Mouse (Mus musculus) spleen, postnatal 36 days (tissue): ENCODE measurements at regions not wholly inside any gene's neighbourhood (a gene's known extent, or its start where the extent isn't known, plus 50 kb on each side); places are given as distances from the start of the nearest gene placed in this dataset.

Source experiments
- DNase-seq, 2 experiments: peaks; one replicate each; pipeline ENCODE4 v3.0.0; 2022; ENCODE audit warnings: low spot score in 2 of 2, mixed read lengths in 1 of 2

DNA sequence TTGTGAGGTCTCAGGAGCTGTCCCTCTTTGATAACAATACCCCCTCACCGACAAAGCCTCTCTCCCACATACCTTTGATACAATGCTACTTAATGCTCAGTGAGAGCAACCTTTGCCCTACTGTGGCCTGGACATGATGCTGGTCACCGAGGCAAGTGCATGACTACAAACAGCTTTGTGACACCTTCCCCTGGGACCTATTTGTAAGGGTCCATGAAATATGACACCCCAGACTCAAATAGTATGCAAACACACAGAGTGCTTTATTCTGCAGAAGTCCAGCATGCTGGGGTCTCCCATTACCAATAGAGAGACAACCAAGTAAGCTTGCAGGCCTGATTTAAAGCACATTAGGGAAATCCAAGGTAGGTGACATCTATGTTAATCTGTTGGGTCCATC lies 210.6 kb downstream of the Xxylt1 start:
- DNase-seq: no peak

DNA sequence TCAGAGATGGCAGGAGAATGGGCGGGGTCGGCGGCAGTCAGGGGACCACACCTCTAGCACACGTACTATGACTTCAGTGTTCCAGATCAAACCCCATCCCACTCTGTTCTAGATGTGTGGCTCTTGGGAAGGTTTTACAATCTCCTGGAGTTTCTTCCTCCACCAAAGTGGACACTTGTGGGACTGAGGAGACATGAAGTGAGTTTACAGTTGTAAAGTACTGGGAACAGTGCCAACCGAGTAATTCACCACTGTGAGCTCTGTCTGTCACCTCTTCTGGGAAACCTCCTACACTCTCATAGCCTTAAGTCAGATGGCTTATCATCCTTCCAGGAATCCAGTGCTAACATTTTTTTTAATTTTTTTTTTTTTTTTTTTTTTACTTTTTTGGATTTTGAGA lies 209.1 kb downstream of the Xxylt1 start:
- no peak for DNase-seq

DNA sequence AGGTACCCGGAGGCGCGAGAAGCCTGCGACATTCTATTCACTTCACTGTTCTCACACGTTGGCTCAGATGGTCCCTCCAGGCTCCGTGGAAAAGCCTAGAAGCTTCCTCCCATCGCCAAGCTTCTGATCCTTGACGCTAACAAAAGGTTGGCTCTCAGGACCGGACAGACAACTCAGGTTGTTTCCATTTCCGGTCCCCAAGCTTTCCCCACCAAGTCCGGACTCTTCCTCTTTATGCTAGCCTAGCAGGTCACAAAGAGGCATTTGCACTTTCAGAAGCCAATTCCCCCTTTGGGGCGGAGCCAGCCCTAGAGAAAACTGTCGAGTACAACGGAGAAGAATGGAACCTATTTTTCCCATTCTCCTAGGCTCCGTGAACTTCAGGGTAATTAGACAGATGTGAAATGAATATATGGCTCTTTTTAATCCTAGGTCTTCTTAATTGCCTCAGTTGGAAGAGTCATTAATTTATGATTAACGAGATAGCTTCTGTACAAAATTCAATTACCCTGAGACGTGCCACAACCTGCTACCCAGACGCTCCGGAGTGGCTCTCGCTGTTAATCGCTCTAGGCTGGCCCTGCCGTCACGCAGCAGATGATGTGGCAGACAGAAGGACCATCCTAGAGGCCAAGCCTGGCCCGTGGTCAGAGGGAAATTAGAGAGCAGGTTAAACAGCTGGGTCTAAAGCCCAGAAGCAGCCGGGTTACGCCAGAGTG lies 207.6 kb downstream of the Xxylt1 start:
- DNase-seq: peak; percentile 19 to 33

DNA sequence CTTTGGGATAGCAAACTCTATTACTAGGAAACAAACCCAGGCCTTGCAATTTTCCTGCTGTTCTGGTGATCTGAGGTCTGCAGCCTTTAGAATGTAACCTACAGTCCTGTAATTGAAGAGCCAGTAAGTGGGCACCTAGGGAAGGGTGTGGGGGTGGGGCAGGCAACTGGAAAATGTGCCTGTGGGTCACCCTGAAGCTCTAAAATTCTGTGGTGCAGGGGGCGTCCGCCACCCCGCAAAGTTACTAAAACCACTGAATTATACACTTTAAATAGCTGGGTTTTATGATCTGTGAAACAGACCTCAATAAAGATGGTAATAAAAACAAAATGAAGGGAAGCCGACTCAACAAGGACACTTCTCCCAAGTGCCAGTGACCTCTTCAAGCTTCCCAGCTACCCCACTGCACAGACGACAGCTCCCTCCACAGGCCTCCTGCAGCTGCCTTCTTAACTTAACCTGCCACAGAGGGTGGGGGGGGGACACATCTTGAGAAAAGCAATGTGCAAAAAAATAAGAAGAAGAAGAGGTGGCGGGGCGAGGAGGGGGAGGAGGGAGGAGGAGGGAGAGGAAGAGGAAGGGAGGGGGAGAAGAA lies 205.9 kb downstream of the Xxylt1 start:
- no peak for DNase-seq

DNA sequence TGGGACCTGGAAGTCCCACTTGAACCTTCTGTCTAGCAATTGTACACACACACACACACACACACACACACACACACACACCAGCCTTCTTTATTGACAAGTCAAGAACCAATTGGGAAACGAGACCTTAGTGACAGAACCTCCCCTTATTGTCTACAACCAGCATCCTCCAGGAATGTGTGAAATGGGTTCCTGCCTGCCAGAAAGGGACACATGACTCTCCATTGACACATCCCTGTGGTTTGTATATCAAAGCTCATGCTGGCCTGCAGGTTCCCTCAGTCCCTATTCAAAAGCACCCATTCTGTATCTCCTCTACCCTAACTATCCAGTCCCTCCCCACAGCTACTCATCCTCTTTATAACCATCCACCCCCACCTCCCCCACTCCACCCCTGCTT lies 202.4 kb downstream of the Xxylt1 start:
- no peak for DNase-seq

DNA sequence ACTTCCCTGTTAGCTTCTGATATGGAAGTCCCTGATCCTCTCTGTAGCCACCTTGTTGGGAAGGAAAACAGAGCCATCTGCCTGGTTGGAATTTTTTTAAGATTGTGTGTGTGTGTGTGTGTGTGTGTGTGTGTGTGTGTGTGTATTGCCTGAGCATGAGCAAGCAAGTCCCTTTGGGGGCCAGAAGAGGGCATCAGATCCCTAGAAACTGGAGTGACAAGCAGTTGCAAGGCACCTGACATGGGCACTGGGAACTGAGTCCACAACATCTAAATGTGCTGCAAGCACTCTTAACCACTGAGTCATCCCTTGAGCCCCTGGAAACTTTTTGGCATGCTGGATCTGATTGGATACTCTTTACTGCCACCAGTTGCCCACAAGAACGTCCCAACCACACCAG lies 201.4 kb downstream of the Xxylt1 start:
- no peak for DNase-seq

DNA sequence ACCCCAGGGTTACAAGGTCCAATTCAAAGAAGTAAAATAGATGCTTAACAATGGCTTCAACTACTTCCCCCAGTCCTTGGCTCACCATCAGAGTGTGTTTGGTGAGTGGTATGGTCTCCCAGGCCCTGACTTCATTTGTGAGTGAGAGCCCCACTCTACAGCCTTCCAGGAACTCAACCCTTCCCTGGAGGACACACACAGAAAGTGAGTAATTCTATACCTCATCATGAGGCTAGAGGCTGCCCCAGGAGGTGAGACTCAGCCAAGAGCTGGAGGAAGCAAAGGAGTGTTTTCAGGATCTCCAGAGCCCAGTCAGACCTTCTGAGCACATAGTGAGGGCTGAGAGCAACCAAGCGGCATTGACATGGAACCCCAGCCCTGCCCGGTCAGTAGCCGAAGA lies 200.6 kb downstream of the Xxylt1 start:
- DNase-seq: no peak

DNA sequence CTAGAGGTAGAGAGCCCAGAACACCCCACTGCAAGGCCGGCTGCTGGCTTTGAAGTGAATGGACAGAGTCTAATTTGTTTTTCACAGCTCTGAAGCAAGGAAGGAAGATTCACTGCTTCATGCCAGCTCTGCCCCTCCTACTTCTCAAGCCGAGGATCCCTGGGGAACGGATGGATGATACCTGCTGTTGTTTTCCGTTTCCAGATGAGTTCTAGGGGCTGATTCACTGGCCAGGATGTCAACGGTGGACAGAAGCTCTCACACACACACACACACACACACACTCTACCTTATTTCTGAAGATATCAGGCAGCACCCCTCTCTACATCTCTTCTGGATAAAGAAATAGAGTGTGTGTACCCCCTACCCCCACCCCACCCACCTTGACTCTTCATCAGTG lies 200.0 kb downstream of the Xxylt1 start:
- no peak for DNase-seq

DNA sequence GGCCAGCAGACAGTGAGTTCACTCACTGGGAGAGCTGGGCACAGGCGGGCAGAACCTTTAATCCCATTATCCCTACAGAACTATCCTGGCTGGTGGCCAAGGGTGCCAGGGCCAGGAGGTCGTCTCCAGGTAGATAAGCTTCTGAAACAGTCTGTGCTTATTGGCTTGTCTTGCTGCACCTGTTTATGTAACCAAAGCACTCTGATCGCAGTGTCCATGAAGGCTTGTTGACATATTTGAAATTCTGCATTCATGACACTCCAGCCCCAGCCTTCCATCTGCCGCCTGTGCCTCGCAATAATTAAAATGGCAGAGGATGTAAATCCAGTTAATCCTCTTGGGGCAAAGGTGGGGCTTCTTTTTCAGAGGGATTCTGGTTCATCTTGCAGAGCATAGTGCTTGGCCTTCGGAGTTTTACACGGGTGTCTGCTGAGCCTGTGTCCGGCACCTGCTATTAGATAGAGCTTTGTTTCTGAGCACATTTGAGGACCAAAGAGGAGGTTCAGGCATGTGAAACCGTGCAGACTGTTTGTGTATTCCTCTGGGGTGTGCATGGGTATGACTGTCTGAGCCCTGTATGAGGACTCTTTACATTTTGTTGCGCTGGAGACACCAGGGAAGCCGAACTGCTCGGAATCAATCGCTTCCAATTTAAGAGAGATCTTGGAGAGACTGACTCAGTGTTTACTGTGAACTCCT lies 197.6 kb downstream of the Xxylt1 start:
- DNase-seq: no peak

DNA sequence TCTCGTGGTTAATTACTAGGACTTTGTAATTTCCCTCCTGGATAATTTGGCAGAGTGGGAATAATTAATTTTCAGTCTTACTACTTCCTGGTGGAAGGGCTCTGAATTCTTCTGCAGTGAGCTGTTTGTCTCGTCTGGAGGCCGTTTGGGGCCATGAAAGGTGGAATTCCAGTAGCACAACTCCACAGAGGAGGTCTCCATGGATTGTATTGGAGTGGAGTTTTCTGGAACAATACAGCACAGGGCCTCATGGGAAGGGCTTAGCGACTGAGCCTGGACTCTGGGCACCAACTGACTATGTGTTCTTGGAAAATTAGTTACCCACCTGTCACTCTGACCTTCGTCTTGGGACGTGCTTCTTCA lies 197.1 kb downstream of the Xxylt1 start:
- DNase-seq: no peak

DNA sequence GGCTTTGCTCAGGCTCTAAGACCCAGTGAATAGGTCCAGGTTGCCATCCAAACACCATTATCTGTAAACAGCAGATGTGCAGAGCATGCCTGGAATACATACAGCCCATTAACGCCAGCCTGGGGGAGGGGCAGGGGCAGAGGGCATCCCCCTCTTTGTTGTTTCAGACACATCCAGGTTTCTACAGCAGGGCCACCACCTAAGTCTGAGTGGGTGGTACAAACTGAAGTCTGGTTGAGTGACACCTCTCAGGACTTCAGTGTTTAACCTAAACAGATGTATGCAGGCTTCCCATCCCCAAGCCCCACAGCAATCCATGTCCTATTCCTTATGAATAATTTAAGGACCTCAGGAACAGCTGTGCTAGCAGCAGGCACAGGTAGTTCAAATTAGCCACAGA lies 194.2 kb downstream of the Xxylt1 start:
- no peak for DNase-seq

DNA sequence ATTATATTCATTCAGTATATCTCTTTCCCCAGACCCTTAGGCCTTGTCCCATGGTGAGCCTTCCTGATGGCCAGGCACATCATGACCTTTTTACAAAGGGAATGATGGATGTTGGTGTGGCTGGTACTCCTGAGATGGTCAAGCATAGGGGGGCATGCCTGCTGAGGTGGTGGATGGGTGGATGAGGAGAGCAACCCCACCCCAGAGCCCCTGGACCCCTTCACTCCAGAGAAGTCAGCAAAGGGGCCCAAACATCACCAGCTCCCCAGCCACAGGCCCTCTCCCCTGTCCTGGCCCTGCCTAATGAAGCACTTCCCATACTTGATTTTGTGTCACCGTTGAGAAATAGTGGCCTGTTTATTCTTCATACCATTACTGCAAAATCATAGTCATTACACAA lies 193.7 kb downstream of the Xxylt1 start:
- DNase-seq: no peak

DNA sequence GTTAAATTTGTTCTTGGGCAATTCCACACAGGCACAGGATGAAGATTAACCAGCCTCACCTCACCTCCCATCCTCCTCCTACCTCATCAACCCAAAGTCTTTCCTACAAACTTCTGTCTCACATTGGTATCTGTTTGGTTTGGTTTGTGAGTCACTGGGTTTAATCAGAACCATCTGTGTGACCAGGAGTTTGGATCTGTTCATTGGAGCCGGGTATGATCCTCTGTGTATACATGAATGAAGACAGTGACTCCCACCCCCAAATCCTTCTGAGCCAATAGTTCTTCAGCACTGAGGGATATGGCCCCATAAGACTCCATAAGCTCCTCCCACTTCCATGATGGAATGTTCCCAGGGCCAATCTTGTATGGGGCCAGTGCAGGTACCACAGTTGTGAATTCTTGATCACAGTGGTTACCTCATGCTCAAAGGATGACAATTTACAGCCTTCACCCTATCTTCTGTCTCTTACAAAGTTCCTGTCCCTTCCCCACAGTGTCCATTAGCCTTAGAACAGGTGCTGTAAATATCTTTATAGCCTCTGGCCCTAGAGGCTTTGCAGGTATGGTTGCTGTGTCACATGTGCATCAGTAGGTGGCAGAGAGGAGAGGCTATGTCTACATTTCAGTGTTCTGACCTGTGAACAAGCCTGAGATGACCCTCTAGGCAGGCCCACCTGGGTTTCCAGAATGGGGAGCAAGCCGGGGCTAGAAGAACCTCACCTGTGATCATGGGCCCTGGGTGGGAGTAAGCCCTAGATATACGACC lies 192.5 kb downstream of the Xxylt1 start:
- no peak for DNase-seq

DNA sequence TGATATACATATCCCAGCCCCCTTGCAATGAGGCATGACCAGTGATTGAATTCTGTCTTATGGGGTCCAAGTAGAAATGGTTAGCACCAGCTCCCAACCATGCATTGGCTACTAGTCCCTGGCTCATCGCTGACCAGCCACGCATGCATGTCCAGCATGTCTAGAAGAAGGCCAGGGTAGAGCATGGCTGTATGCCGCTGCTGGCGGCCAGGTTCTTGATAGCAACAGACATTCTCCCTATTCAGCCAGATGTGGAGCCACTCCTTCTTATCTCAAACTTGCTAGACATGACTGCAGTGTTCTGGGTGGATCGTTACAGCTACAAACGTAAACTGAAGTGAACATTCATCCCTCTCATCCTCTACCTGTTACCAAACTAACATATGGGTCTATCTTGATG lies 188.6 kb downstream of the Xxylt1 start:
- DNase-seq: no peak

DNA sequence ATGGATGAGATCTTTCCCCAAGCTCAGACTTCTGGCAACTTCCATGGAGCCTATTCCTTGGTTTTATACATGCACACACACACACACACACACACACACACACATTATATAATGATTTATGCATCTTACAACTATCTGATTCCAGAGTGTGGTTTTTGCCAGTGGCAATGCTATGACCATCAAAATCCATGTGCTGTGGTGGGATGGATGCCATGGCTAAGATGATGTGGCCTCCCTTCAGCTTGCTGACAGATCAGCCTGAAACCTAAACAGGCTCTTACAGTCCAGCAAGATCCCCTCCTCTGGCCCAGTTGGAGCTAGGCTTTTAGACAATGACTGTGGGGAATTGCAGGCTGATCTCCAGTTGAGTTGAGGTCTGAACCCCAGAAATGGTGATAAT lies 187.1 kb downstream of the Xxylt1 start:
- DNase-seq: no peak

DNA sequence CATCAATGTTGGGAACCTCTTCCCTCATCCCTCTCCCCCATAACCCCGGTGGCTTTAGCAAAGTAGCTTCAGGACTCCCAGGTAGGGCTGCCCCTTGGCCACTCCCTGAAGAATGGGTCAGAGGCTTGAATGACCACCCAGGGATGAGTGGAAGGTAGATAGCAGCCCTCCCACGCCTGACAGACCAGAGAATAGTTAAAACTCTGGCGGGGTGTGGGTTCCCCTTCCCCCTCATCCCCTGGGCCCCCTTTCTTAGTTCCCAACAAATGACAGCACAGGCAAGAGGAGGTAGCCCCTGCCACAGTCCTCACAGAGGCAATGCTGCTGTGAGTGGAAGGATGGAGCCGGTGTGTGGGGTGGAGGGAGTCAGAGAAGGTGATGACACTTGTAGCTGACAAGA lies 186.2 kb downstream of the Xxylt1 start:
- no peak for DNase-seq

DNA sequence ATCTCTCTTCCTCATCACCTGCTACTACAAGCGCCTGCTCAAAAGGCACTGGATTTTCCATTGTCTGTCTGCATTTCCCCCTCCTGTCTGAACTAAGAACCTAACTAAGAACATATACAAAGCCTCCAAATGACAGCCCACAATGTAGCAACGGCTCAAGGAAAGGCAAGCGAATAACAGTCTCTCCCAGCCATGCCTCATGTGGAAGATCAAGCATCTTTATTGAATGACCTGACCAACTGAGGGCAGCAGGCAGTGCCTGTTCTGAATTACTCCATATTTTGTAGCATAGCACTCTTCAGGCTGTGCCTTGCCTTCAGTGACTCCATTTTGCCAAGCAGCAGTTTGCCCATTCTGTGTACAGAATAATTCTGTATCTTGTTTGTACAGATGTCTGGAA lies 183.9 kb downstream of the Xxylt1 start:
- no peak for DNase-seq

DNA sequence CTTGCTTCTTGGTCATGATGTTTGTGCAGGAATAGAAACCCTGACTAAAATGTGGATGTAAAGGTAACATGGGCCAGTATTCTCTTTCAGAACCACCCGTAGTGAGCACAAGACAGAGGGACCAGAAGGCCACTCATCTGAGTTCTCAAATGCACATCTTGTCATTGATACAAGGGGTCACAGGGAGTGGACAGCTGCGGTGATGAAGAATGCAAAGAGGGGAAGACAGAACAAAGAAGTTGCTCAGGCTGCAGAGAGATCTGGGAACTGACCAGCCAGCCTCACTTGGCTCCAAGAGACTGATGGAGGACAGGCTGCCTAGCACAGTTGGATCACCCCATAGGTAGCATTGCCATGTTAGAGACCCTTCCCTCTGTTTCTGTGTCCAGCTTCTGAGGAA lies 181.1 kb downstream of the Xxylt1 start:
- DNase-seq: no peak

DNA sequence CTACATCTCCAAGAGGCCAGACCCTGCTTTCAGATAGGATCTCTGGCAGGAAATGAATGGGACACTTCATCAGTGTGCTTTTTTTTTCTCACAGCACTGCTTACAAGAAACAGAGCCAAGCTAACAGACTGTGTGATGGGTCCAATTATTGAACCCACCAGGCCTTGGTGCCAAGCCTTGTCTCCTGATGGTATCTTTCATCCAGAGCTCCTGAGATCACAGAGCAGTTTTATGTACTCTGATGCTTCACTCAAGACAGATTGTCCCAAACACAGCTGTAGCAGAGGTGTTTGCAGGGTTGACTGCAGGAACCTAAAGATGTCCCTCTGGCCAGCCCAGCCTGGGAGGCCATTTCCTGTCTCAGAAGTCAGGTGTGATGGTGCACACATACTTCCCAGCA lies 179.9 kb downstream of the Xxylt1 start:
- no peak for DNase-seq
